Mouse (Mus musculus) CH12.LX (cell line): ENCODE results near the gene Nrp2.

Experiments used
- CHD1 ChIP-seq: IDR thresholded peaks from 2 replicates; pipeline ENCODE4 v1.6.1; 2012; ENCODE audit warnings: low read depth, low read length, improper control_type of control experiment, inconsistent platforms
- CTCF ChIP-seq, 2 experiments: IDR thresholded peaks in 1 of 2; conservative IDR thresholded peaks in 1 of 2; 2 replicates each; pipeline ENCODE4 v1.5.1; 2011 to 2012; ENCODE audit warnings: low read depth in 2 of 2, low read length in 2 of 2, improper control_type of control experiment in 1 of 2, inconsistent platforms in 1 of 2, mild to moderate bottlenecking in 1 of 2, moderate library complexity in 1 of 2
- EP300 ChIP-seq: IDR thresholded peaks from 2 replicates; pipeline ENCODE4 v1.6.1; 2011; ENCODE audit warnings: low read length, improper control_type of control experiment
- IRF4 ChIP-seq: IDR thresholded peaks from 2 replicates; pipeline ENCODE4 v1.6.1; 2014; ENCODE audit warnings: low read depth, mild to moderate bottlenecking, inconsistent platforms, low read length, improper control_type of control experiment
- MAFK ChIP-seq: IDR thresholded peaks from 2 replicates; pipeline ENCODE4 v1.6.1; 2011; ENCODE audit warnings: low read length, improper control_type of control experiment; ENCODE audit not compliant: insufficient replicate concordance
- MXI1 ChIP-seq: IDR thresholded peaks from 2 replicates; pipeline ENCODE4 v1.6.1; 2011; ENCODE audit warnings: mild to moderate bottlenecking, low read depth, low read length, improper control_type of control experiment
- POLR2A ChIP-seq: IDR thresholded peaks from 2 replicates; pipeline ENCODE4 v1.6.1; 2011; ENCODE audit warnings: low read depth, mild to moderate bottlenecking, improper control_type of control experiment, low read length
- RCOR1 ChIP-seq: conservative IDR thresholded peaks from 2 replicates; pipeline ENCODE4 v1.6.1; 2012; ENCODE audit warnings: low read depth, mild to moderate bottlenecking, inconsistent platforms, low read length, improper control_type of control experiment
- SMC3 ChIP-seq: IDR thresholded peaks from 2 replicates; pipeline ENCODE4 v1.6.1; 2011; ENCODE audit warnings: low read depth, low read length, improper control_type of control experiment
- UBTF ChIP-seq: IDR thresholded peaks from 2 replicates; pipeline ENCODE4 v1.6.1; 2012; ENCODE audit warnings: low read depth, mild to moderate bottlenecking, inconsistent platforms, low read length, improper control_type of control experiment, moderate library complexity
- USF1 ChIP-seq: IDR thresholded peaks from 2 replicates; pipeline ENCODE4 v1.6.1; 2014; ENCODE audit warnings: low read depth, mild to moderate bottlenecking, inconsistent platforms, low read length, improper control_type of control experiment
- USF2 ChIP-seq: conservative IDR thresholded peaks from 2 replicates; pipeline ENCODE4 v1.6.1; 2011; ENCODE audit warnings: low read depth, low read length, improper control_type of control experiment

GRCm38 (mm10) chr1:62678611-62679344 is 24.3 kb upstream of the Nrp2 start:
- TF ChIP-seq CTCF (conservative IDR thresholded peaks at IDR 0.05 in 1 of 2, IDR thresholded peaks at IDR 0.05 in 1 of 2; ENCODE audit: low read depth in 2 of 2, low read length in 2 of 2), result no peak
- TF ChIP-seq POLR2A, result no peak
- no peak for TF ChIP-seq SMC3
- TF ChIP-seq EP300, result no peak
- TF ChIP-seq IRF4, result no peak
- TF ChIP-seq MXI1, result no peak
- no peak for TF ChIP-seq CHD1
- no peak for TF ChIP-seq UBTF
- TF ChIP-seq USF1, result no peak
- no peak for TF ChIP-seq USF2
- TF ChIP-seq MAFK, result no peak
- TF ChIP-seq RCOR1, result no peak
